8 mouse cellular contexts compared by ENCODE assay signal in genomic region chr11:90390817-90391173, GRCm38 (mm10). TPM values are rescaled to one million over a fixed set of nuclear protein-coding genes. Genes with fewer than 3 reads are reported as not detected.
DNase-seq lines count a peak whose midpoint lies in the region; ATAC-seq and TF ChIP-seq lines count a peak whose summit lies in the region.

Hlf (minus strand) TSS chr11:90390895.

- H3K27ac ChIP-seq in ES-E14 (ENCODE audit: insufficient read depth, low read depth, low read length, poor library complexity, severe bottlenecking) = no peak within 1 kb of the TSS
- H3K27ac ChIP-seq in forebrain, embryonic 16.5 days (ENCODE audit: low read length) = no peak within 1 kb of the TSS
- H3K27ac ChIP-seq in liver, postnatal 0 days (ENCODE audit: low read depth) = 0 out of 2 replicates have a peak within 1 kb of the TSS, but pooled peaks have one; percentile 4
- H3K27ac ChIP-seq in neural tube, embryonic 13.5 days (replicated peaks) = no peak within 1 kb of the TSS; the same call in 1 of the 2 replicates

- peak; percentile 98 for ATAC-seq in forebrain, embryonic 16.5 days
- peak; percentile 91 for ATAC-seq in liver, postnatal 0 days
- peak; percentile 96 for ATAC-seq in neural tube, embryonic 13.5 days (ENCODE audit: low read depth)

- no peaks in the 10 kb centered on the region for H3K9me3 ChIP-seq in ES-E14 (ENCODE audit: control insufficient read depth, insufficient read depth, low read depth, low read length)
- H3K9me3 ChIP-seq in forebrain, embryonic 16.5 days (ENCODE audit: control insufficient read depth, low read length) = no peaks in the 10 kb centered on the region
- no peaks in the 10 kb centered on the region for H3K9me3 ChIP-seq in liver, postnatal 0 days (ENCODE audit: low read length)
- no peaks in the 10 kb centered on the region for H3K9me3 ChIP-seq in neural tube, embryonic 13.5 days

- H3K27me3 ChIP-seq in forebrain, embryonic 16.5 days (replicated peaks; ENCODE audit: control insufficient read depth, insufficient read depth, low read length) = peaks cover 30% of the 10 kb centered on the region
- peaks cover 16% of the 10 kb centered on the region for H3K27me3 ChIP-seq in liver, postnatal 0 days (ENCODE audit: insufficient read depth, low read length)
- H3K27me3 ChIP-seq in neural tube, embryonic 13.5 days = peaks cover 58% of the 10 kb centered on the region

- DNase-seq in ES-E14 (ENCODE audit: low read depth, low spot score) = peak; percentile 81
- peak; percentile 96 for DNase-seq in cerebellum, adult 11-12 months
- DNase-seq in heart, postnatal 25 days (ENCODE audit: low spot score) = peak; percentile 85
- peak; percentile 95 for DNase-seq in layer of hippocampus, adult 11-12 months (ENCODE audit: low spot score)
- peak; percentile 88 for DNase-seq in liver, postnatal 0 days
- peak; percentile 87 for DNase-seq in telencephalon, adult 2 months (ENCODE audit: low read depth, low spot score)

- intact Hi-C loops in heart, postnatal 25 days (cut with DNase I) = loop anchor here (1.0 kb wide), 1 partner anchor 27 kb away; no protein-coding TSS in a partner anchor

- no peak for TF ChIP-seq EP300 in liver, postnatal 0 days (IDR thresholded peaks at IDR 0.05; ENCODE audit: low read depth)

- peak within 1 kb of the TSS; percentile 99 for H3K4me2 ChIP-seq in forebrain, embryonic 16.5 days (ENCODE audit: low read length)
- H3K4me2 ChIP-seq in liver, postnatal 0 days (ENCODE audit: low read depth, low read length) = peak within 1 kb of the TSS; percentile 79
- H3K4me2 ChIP-seq in neural tube, embryonic 13.5 days = peak within 1 kb of the TSS; percentile 96

- in situ Hi-C loops in ES-E14 (cut with MboI; ENCODE audit: low sequenced_read_pairs in 2 of 2, unreplicated experiment in 2 of 2) = no loop called here

- no peaks in the 10 kb centered on the region; the same call in 1 of the 2 replicates for H3K36me3 ChIP-seq in ES-E14 (ENCODE audit: control insufficient read depth, insufficient read depth, low read length, poor library complexity, severe bottlenecking)
- no peaks in the 10 kb centered on the region for H3K36me3 ChIP-seq in forebrain, embryonic 16.5 days (ENCODE audit: control insufficient read depth, insufficient read depth)
- no peaks in the 10 kb centered on the region for H3K36me3 ChIP-seq in liver, postnatal 0 days (replicated peaks; ENCODE audit: insufficient read depth, low read length)
- H3K36me3 ChIP-seq in neural tube, embryonic 13.5 days = no peaks in the 10 kb centered on the region

- no peak within 1 kb of the TSS for H3K9ac ChIP-seq in ES-E14 (ENCODE audit: insufficient read depth, low read depth, low read length, poor library complexity, severe bottlenecking)
- H3K9ac ChIP-seq in forebrain, embryonic 16.5 days (replicated peaks; ENCODE audit: low read depth, low read length) = peak within 1 kb of the TSS; percentile 60
- H3K9ac ChIP-seq in liver, postnatal 0 days (replicated peaks) = peak within 1 kb of the TSS; percentile 36; the same call in 1 of the 2 replicates
- peak within 1 kb of the TSS; percentile 72 for H3K9ac ChIP-seq in neural tube, embryonic 13.5 days

- peak within 1 kb of the TSS; percentile 52 to 58 for H3K4me3 ChIP-seq in ES-E14 (ENCODE audit: insufficient read depth in 1 of 2, low read depth in 1 of 2, low read length in 2 of 2, poor library complexity in 1 of 2, severe bottlenecking in 1 of 2)
- H3K4me3 ChIP-seq in forebrain, embryonic 16.5 days (replicated peaks; ENCODE audit: low read length) = peak within 1 kb of the TSS; percentile 65
- peak within 1 kb of the TSS; percentile 60 for H3K4me3 ChIP-seq in liver, postnatal 0 days (ENCODE audit: low read depth, low read length)
- H3K4me3 ChIP-seq in neural tube, embryonic 13.5 days = peak within 1 kb of the TSS; percentile 53

- peaks cover 3 to 12% of the 10 kb centered on the region in 2 experiments; a peak in 2 of 4 replicates for H3K4me1 ChIP-seq in ES-E14 (ENCODE audit: control insufficient read depth in 2 of 2, insufficient read depth in 2 of 2, low read length in 2 of 2, poor library complexity in 1 of 2)
- H3K4me1 ChIP-seq in forebrain, embryonic 16.5 days (replicated peaks; ENCODE audit: control insufficient read depth, insufficient read depth, low read length) = peaks cover 19% of the 10 kb centered on the region
- peaks cover 18% of the 10 kb centered on the region for H3K4me1 ChIP-seq in liver, postnatal 0 days (ENCODE audit: insufficient read depth)
- peaks cover 28% of the 10 kb centered on the region for H3K4me1 ChIP-seq in neural tube, embryonic 13.5 days (replicated peaks)

- TF ChIP-seq CTCF in liver, postnatal 0 days (IDR thresholded peaks at IDR 0.05; ENCODE audit: low read depth) = no peak

- under 1% methylated on average over 32 of the region's 40 CpGs for WGBS in forebrain, embryonic 16.5 days
- WGBS in liver, postnatal 0 days (ENCODE audit: insufficient replicate concordance) = under 1% methylated on average over 27 of the region's 40 CpGs
- WGBS in neural tube, embryonic 13.5 days = 0% methylated on average over 40 of the region's 40 CpGs

TF ChIP-seq in ES-E14, 5 proteins besides CTCF, POLR2A, EP300 and RAD21:
- TF ChIP-seq ZC3H11A (IDR thresholded peaks at IDR 0.05; ENCODE audit: borderline replicate concordance, low read depth, low read length) = no peak
- peak; percentile 52; the same call in 1 of the 2 replicates for TF ChIP-seq HCFC1 (IDR thresholded peaks at IDR 0.05; ENCODE audit: borderline replicate concordance, insufficient read depth, low read length)

RNA-seq across cellular contexts. Expression of gene Hlf, which starts in this region (rescaled TPM):
- total RNA-seq in ES-E14 (2012; rRNA removed) = 1.4 and 1.7 TPM in 2 replicates
- 5.7 and 5.9 TPM in 2 replicates for polyA plus RNA-seq in forebrain, embryonic 16.5 days (2015; fragmentation: Nextera tagmentation; extraction: Ambion mirVana)
- total RNA-seq in heart, postnatal 25 days (2021) = 10 to 100 TPM; 16.3 to 25.0 TPM
- 8.8 and 9.6 TPM in 2 replicates for polyA plus RNA-seq in liver, postnatal 0 days (2015; fragmentation: Nextera tagmentation; extraction: Ambion mirVana)
- polyA plus RNA-seq in neural tube, embryonic 13.5 days (2015; fragmentation: Nextera tagmentation; extraction: Ambion mirVana) = 3.3 TPM in 2 replicates
